Mouse (Mus musculus): ENCODE results near the gene Tbx1. TPM values are rescaled to one million over a fixed set of nuclear protein-coding genes. Genes with fewer than 3 reads are reported as not detected.
"Not testable (repeated sequence)": the region's sequence is repeated elsewhere in the genome, so short reads cannot be mapped to it uniquely, and the experiment has no call there.

Gene Tbx1
- total RNA-seq, 2 experiments from 2014 or later: 1.2 TPM

DNA sequence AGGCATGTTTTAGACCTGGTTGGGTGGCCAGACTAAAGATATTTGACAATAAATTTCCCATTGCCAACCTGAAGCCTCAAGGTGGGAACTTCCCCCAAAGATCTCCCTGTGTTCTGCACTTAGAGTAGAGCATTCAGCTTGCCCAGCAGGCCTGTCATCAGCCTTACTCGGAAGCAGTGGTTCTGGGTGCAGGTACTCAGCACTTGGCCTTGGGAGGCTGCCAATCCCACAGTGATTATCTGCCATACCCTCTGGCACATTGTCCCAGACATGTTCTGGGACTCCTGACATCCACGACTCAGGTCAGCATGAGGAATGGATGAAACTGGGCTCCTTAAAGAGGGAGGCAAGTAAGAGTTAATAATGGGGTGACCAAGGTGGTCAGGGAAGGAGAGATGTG, 26.0 kb downstream of the Tbx1 start:
- intact Hi-C loops (cut with DNase I): no loop called here
- no peak for DNase-seq

DNA sequence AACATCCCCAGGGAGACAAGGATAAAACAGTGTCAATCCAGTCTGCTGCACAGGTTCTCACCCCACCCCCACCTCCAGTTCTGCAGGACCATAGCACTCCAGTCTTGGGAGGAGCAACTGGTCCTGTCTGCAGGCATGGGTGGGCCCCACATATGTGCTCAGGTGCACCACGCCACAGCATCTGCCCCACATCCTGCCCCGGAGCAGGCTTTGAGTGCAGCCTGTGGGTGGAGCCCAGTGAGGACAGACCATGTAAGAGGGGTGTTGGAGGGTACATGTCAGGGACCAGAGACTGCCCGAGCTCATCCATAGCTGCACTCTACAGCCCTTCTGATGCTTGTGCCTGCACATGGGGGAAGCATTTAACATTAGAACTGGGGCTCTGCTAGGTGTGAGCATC, 34.0 kb downstream of the Tbx1 start:
- intact Hi-C loops (cut with DNase I): no loop called here

DNA sequence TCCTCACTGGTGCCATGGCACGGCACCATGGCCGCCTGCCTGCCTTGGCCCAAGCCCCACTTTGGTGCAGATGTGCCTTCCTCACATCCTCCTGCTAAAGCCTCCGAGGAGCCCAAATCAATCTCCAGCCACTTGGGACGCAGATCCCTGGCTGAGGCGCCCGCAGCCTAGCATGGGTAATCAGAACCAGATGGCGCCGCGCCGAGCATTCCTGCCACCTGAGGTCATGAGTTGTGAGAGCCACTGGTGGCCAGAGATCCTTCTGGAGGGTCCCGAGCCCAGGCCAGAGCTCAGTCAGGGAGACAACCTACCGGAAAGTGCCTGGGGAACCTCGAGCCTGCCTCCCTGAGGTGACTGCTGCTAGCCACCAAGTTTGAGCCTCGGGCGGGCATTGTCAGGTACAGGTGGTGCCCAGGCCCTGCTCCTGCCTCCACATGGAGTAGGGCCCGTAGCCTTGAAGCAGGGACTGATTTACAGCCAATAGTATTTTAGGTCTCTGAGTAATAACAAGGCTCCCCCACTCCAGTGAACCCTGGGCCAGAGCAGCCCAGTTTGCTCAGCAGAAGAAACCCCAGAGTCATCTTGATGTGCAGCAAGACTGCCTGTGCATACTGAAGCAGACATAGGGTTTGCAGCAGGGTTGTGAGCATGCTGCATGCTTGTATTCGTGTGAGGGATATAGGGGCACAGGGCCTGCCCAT, 35.1 kb downstream of the Tbx1 start:
- DNase-seq: peak; percentile 24
- intact Hi-C loops (cut with DNase I): no loop called here

More for the DNA sequence above, 34.0 kb downstream of the Tbx1 start:
- DNase-seq: no peak

DNA sequence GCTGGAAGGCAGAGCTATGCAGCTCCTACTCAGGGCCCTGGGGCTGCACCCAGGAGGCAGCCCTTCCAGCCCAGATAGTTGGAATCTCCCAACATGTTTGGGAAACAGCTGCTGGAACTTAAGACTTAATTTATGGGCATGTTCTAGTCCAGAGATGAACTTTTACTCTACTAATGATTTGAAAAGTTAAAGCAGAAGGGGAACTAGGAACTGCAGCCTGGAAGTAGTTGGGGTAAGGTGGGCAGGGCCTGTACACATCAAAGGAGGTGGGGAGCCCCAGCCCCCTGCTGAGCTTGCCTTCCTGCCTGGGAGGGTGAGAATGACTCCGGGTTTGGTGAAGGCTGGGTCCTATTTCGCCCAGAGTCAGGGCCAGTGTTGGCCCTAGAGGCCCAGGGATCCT, 35.8 kb downstream of the Tbx1 start:
- intact Hi-C loops (cut with DNase I): no loop called here
- no peak for DNase-seq

DNA sequence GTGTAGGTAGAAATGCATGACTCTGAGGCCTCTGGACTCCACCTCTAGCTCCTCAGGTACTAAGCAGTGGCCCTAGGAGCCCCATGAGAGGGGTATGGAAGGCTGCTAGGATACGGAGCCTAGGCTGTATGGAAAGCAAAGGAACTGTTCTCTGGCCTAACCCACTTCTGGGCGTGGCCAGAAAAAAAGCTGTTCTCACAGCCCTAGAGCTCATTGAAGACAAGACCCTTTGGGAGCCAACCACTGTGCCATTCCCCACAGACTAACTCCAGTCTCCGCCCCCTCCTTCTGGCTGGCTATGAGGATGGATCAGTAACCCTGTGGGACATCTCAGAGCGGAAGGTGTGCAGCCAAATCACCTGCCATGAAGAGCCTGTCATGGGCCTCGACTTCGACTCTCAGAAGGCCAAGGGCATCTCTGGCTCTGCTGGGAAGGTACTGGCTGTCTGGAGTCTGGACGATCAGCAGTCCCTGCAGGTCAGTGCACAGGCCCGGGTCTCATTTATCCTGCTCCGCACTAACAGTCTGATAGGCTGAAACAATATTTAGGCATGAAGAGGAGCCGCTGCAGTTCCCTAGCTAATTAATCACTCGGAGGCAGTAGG, 38.3 kb downstream of the Tbx1 start:
- intact Hi-C loops (cut with DNase I): no loop called here
- no peak for DNase-seq

DNA sequence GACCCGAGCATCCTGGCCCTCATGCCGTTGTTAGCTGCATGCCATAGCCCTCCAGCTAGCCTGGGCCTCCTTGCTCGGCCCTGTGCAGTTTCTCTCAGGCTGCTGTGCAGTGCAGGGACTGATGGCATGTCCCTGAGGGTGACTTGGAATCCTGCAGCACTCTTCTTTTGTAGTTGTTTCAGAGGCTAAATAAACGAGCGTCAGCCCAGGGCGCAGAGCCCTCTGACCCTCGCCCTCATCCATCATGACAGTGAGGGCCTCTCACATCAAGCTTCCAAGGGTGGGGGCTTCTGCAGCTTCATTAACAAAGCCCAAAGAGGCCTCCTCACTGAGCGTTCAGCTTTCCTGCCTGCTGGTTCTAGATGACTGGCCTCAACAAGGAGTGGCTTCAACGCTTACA, 38.9 kb downstream of the Tbx1 start:
- intact Hi-C loops (cut with DNase I): no loop called here

DNA sequence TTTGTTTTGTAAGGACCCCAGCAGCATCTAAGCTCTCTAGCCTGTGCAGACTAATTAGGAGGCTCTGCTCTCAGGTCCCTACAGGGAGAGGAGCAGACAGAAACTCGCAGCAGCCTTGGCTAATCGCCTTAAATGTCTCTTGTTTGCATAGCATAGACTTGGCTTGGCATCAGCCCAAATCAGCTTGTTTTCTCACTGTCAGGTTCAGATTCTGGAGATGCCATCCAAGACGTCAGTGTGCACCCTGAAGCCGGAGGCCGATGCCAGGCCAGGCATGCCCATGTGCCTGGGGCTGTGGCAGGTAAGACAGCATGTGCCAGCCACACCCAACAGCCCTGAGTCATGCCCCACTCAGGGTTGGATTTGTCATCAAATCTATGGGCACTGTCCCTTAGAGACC, 42.6 kb downstream of the Tbx1 start:
- intact Hi-C loops (cut with DNase I): no loop called here
- DNase-seq: peak; percentile 12

More for the DNA sequence above, 38.9 kb downstream of the Tbx1 start:
- DNase-seq: no peak

DNA sequence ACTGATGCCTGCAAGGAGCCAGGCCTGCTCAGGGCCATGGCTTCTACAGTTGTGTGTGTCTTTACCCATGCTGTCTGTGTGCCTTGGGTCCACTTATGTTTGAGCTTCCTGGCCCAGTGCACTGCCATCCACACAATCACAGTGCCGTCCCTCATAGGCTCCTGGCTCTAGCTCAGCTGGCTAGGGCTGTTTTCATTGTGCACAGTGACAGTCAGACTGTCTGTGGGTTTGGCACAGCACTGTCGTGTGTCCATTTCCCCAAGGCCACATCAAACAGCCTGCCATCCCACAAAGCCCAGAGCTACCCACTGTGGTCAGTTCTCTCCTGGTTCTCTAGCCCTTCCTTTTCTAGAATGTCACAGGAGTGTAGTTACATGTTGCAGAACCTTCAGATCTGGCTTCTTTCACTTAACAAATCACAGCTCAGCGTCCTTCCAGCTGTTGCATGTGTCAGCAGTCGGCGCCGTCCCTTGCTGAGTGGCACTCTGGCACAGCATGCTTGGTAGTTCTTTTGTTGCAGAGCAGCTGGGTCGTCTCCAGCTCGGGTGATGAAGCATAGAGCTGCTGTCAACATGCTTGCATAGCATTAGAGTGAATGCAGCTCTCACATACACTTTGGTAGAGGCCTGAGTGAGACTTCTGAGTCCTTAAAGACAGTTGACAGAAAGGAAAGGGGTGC, 47.2 kb downstream of the Tbx1 start:
- DNase-seq: peak; percentile 59
- intact Hi-C loops (cut with DNase I): no loop called here

DNA sequence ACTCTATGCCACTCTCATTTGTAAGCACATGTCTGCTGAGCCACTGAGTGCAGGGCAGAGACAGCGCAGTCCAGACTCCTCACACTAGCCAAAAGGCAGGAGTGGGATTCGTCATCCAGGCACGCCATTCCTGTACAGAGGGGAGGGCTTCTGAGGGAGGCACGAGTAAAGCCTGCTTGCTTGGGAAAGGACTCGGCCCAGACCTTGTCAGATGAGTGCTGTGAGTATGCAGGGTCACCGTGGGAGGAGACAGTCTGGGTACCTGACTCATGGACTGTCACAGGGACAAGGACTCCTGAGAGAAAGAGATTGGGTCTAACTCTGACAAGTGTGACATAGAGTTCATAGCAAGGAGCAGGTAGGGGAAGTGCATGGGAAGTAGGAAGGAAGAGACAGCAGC, 51.2 kb downstream of the Tbx1 start:
- no peak for DNase-seq
- intact Hi-C loops (cut with DNase I): no loop called here

DNA sequence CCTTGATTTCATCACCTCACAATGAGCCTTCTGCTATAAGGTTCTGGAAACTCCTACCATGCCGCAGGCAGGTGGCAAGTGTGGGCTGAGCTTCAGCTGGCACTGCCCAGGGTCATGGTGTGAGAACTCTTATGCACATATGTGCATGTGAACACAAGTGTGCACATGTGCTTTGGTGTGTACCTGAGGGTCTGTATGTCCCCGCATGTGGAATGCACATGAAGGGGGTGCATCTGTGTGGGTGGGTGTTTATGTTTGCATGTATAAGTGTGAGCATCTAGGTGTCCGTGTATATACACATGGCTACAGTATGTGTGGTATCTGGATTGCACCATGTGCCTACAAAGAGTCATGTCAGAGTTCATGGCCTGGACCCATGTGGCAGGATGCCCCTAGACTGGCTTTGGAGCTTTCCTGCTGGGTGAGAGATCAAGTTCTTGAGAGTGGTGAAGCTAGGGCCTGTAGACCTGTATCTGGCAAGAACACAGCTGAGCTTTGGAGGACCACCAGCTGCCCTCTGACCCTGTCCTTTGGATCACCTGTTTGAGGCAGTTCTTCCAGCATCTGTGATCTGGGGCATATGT, 53.0 kb downstream of the Tbx1 start:
- DNase-seq: no peak
- intact Hi-C loops (cut with DNase I): no loop called here

DNA sequence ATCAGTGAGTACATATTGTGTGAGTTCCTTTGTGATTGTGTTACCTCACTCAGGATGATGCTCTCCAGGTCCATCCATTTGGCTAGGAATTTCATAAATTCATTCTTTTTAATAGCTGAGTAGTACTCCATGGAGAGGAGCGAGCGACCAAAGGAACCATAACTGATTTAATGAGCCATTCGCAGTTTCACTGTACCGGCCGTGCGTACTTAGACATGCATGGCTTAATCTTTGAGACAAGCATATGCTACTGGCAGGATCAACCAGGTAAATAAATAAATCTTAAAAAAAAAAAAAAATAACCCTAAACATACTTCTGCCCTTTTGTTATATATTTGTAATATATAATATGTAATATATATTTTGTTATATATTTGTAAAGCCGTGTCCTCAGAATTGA, 57.4 kb downstream of the Tbx1 start:
- not testable (repeated sequence) for DNase-seq

More for the DNA sequence above, 57.4 kb downstream of the Tbx1 start:
- intact Hi-C loops (cut with DNase I): not testable (repeated sequence)

Other genes with a start within 250 kb of the Tbx1 start
- 10 to 100 TPM; 75.0 to 84.7 TPM for gene Tango2, start 242.6 kb downstream of the Tbx1 start, total RNA-seq (2021)
- gene Arvcf, start 242.5 kb downstream of the Tbx1 start, total RNA-seq (2021): 10 to 100 TPM; 74.7 to 80.3 TPM
- 10 to 100 TPM; 22.2 to 24.0 TPM for gene Txnrd2, start 164.3 kb downstream of the Tbx1 start, total RNA-seq (2021)
- 10 to 100 TPM; 55.5 to 57.3 TPM for gene Comt, start 163.8 kb downstream of the Tbx1 start, total RNA-seq (2021)
- gene Gnb1l, start 92.0 kb downstream of the Tbx1 start, total RNA-seq (2021): 1 to 10 TPM; 9.0 to 9.2 TPM
- gene Rtl10, start 91.8 kb downstream of the Tbx1 start, total RNA-seq (2021): 10 to 100 TPM; 11.7 to 11.9 TPM
- 10 to 100 TPM; 10.1 to 11.9 TPM for gene Gp1bb, start 31.7 kb upstream of the Tbx1 start, total RNA-seq (2021)
- gene Gm49601, start 35.8 kb upstream of the Tbx1 start, total RNA-seq (2021): 100 to 1,000 TPM; 107 to 111 TPM
- gene Sept5, start 39.3 kb upstream of the Tbx1 start, total RNA-seq (2021): 100 to 1,000 TPM; 555 to 571 TPM
- gene Cldn5, start 186.2 kb upstream of the Tbx1 start, total RNA-seq (2021): 10 to 100 TPM; 84.4 to 97.1 TPM
- 100 to 1,000 TPM in 1 of 2 experiments, 10 to 100 TPM in 1; 95.2 to 107 TPM for gene Ufd1, start 221.1 kb upstream of the Tbx1 start, total RNA-seq (2021)
- gene Cdc45, start 221.3 kb upstream of the Tbx1 start, total RNA-seq (2021): 1 to 10 TPM; 4.9 TPM
- gene 2510002D24Rik, start 245.9 kb upstream of the Tbx1 start, total RNA-seq (2021): 10 to 100 TPM; 20.2 to 21.9 TPM
- gene Gm28539, start 245.9 kb upstream of the Tbx1 start, total RNA-seq (2021): 10 to 100 TPM in 1 of 2 experiments, 1 to 10 TPM in 1; 8.9 to 14.3 TPM

All from left cerebral cortex, postnatal 4 days (tissue).